Comparison of ENCODE assay signal across 10 mouse cellular contexts in the genomic region with DNA sequence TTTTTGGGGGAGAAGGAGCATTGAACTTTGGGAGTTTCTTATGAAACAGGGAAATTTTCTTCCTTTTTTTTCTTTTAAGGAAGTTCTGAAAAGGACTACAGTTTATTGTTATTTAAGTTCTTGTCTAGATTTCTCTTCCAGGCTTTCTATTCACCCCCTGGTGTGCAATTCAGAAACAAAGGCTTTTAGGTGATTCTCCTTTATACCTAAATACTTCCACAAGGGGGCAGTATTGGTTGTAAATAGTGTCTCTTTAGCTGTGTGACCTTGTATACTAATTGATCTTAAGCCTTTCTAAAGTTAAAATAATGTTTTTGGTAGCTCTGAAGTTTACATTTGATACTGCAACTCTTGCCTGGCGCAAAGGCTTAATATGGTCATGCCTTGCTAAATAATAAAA. TPM values are rescaled to one million over a fixed set of nuclear protein-coding genes. Genes with fewer than 3 reads are reported as not detected.
A peak's percentile ranks its signal among the peaks of the same experiment; 100 is the strongest.
DNase-seq lines count a peak whose midpoint lies in the region; ATAC-seq and TF ChIP-seq lines count a peak whose summit lies in the region.
"Had no signal": no experiment of that assay in that cellular context is flagged by ENCODE, and none has a peak within 500 bp of the region (broad histone marks: within the 10 kb centered on the region; RNA-seq: fewer than 3 reads in every experiment).

No protein-coding gene starts in this region.

- H3K27ac ChIP-seq in limb, embryonic 14.5 days (replicated peaks; ENCODE audit: low read depth, low read length): no peak overlapping the region
- no peak overlapping the region for H3K27ac ChIP-seq in limb, embryonic 10.5 days
- H3K27ac ChIP-seq: embryonic facial prominence, embryonic 12.5 days had no signal

- DNase-seq in cerebellum, adult 9-11 months: peak; percentile 14
- DNase-seq in cerebellum, adult 11 months: no peak
- peak; percentile 86 for DNase-seq in limb, embryonic 14.5 days (ENCODE audit: low spot score)
- no peak for DNase-seq in limb, embryonic 10.5 days (ENCODE audit: low spot score)
- DNase-seq in adipocyte (ENCODE audit: low spot score): peak; percentile 70
- DNase-seq in adrenal gland, postnatal 25 days: no peak
- DNase-seq in layer of hippocampus, postnatal 14 days (ENCODE audit: low spot score in 2 of 2): no peak
- DNase-seq: layer of hippocampus, adult 9-11 months had no signal

- H3K27me3 ChIP-seq in limb, embryonic 14.5 days (ENCODE audit: control insufficient read depth, insufficient read depth, low read length): no peaks in the 10 kb centered on the region
- H3K27me3 ChIP-seq in limb, embryonic 10.5 days (ENCODE audit: low read depth, poor library complexity, severe bottlenecking): no peaks in the 10 kb centered on the region
- H3K27me3 ChIP-seq: embryonic facial prominence, embryonic 12.5 days had no signal

- H3K36me3 ChIP-seq in limb, embryonic 14.5 days (ENCODE audit: control insufficient read depth, insufficient read depth, low read length): 0 out of 2 replicates have a peak, but pooled peaks cover under 1% of the 10 kb centered on the region
- H3K36me3 ChIP-seq in limb, embryonic 10.5 days: 0 out of 2 replicates have a peak, but pooled peaks cover 6% of the 10 kb centered on the region
- H3K36me3 ChIP-seq: embryonic facial prominence, embryonic 12.5 days had no signal

- WGBS in limb, embryonic 14.5 days: 92% methylated on average over 1 of the region's 1 CpGs
- 94% methylated on average over 1 of the region's 1 CpGs for WGBS in limb, embryonic 10.5 days

- H3K9ac ChIP-seq in limb, embryonic 14.5 days (ENCODE audit: low read depth, low read length, severe bottlenecking): no peak overlapping the region
- H3K9ac ChIP-seq: embryonic facial prominence, embryonic 12.5 days had no signal

- ATAC-seq in limb, embryonic 14.5 days (ENCODE audit: low FRiP score, low read depth): no peak
- ATAC-seq in megakaryocyte progenitor cell, adult 5-6 weeks (replicated peaks; ENCODE audit: poor library complexity): peak; percentile 40

- no peak overlapping the region for H3K4me3 ChIP-seq in limb, embryonic 14.5 days (replicated peaks; ENCODE audit: low read length)
- H3K4me3 ChIP-seq in limb, embryonic 10.5 days: no peak overlapping the region
- H3K4me3 ChIP-seq: embryonic facial prominence, embryonic 12.5 days had no signal

- TF ChIP-seq POLR2A in limb, embryonic 14.5 days (IDR thresholded peaks at IDR 0.05; ENCODE audit: borderline replicate concordance, extremely low read depth, insufficient read depth, insufficient read length): no peak

- no peaks in the 10 kb centered on the region for H3K9me3 ChIP-seq in limb, embryonic 14.5 days (ENCODE audit: control insufficient read depth, low read length)
- no peaks in the 10 kb centered on the region for H3K9me3 ChIP-seq in limb, embryonic 10.5 days (replicated peaks)
- H3K9me3 ChIP-seq: embryonic facial prominence, embryonic 12.5 days had no signal

- peaks cover 10% of the 10 kb centered on the region; the same call in 1 of the 2 replicates for H3K4me1 ChIP-seq in limb, embryonic 14.5 days (ENCODE audit: control insufficient read depth, insufficient read depth, low read length)
- H3K4me1 ChIP-seq in limb, embryonic 10.5 days: peaks cover 16% of the 10 kb centered on the region

- H3K4me2 ChIP-seq in limb, embryonic 14.5 days (replicated peaks; ENCODE audit: low read depth, low read length, severe bottlenecking): no peak overlapping the region
- H3K4me2 ChIP-seq: embryonic facial prominence, embryonic 12.5 days had no signal

RNA-seq across cellular contexts. Expression of gene Cox5a, which starts 2.7 kb away (rescaled TPM):
- 168 and 174 TPM in 2 replicates for polyA plus RNA-seq in limb, embryonic 14.5 days (2012; rRNA removed)
- polyA plus RNA-seq in limb, embryonic 14.5 days (2014; fragmentation: Nextera tagmentation; extraction: Ambion mirVana): 436 and 466 TPM in 2 replicates
- 635 and 703 TPM in 2 replicates for polyA plus RNA-seq in limb, embryonic 10.5 days (2016; fragmentation: Nextera tagmentation; extraction: Ambion mirVana)
- total RNA-seq in megakaryocyte progenitor cell, adult 5-6 weeks (2015): 617 and 644 TPM in 2 replicates
- 85.1 and 114 TPM in 2 replicates for total RNA-seq in megakaryocyte progenitor cell, adult 5-6 weeks (2017)
- total RNA-seq in adrenal gland, postnatal 25 days (2021): 410 and 447 TPM in 2 replicates
- total RNA-seq in layer of hippocampus, postnatal 14 days (2021): 100 to 1,000 TPM; 465 to 477 TPM

RNA-seq across cellular contexts. Expression of gene Fam219b, which starts 13.6 kb away (rescaled TPM):
- 16.2 and 19.0 TPM in 2 replicates for polyA plus RNA-seq in limb, embryonic 14.5 days (2012; rRNA removed)
- polyA plus RNA-seq in limb, embryonic 14.5 days (2014; fragmentation: Nextera tagmentation; extraction: Ambion mirVana): 25.2 and 27.0 TPM in 2 replicates
- 17.7 and 18.3 TPM in 2 replicates for polyA plus RNA-seq in limb, embryonic 10.5 days (2016; fragmentation: Nextera tagmentation; extraction: Ambion mirVana)
- total RNA-seq in megakaryocyte progenitor cell, adult 5-6 weeks (2015): 4.5 and 6.9 TPM in 2 replicates
- 9.2 and 12.8 TPM in 2 replicates for total RNA-seq in megakaryocyte progenitor cell, adult 5-6 weeks (2017)
- 25.2 and 29.2 TPM in 2 replicates for total RNA-seq in adrenal gland, postnatal 25 days (2021)
- total RNA-seq in layer of hippocampus, postnatal 14 days (2021): 10 to 100 TPM; 20.9 to 23.4 TPM

RNA-seq across cellular contexts. Expression of gene Rpp25, which starts 19.9 kb away (rescaled TPM):
- 0.60 and 0.74 TPM in 2 replicates for polyA plus RNA-seq in limb, embryonic 14.5 days (2012; rRNA removed)
- polyA plus RNA-seq in limb, embryonic 14.5 days (2014; fragmentation: Nextera tagmentation; extraction: Ambion mirVana): 0.94 and 1.5 TPM in 2 replicates
- 0.55 and 1.2 TPM in 2 replicates for polyA plus RNA-seq in limb, embryonic 10.5 days (2016; fragmentation: Nextera tagmentation; extraction: Ambion mirVana)
- total RNA-seq in megakaryocyte progenitor cell, adult 5-6 weeks (2015): 0.12 and 0.30 TPM in 2 replicates
- 0.20 TPM in 1 of 2 replicates, not detected in the other for total RNA-seq in megakaryocyte progenitor cell, adult 5-6 weeks (2017)
- 5.0 and 6.5 TPM in 2 replicates for total RNA-seq in adrenal gland, postnatal 25 days (2021)
- 10 to 100 TPM in 1 of 2 experiments, 1 to 10 TPM in 1; 8.0 to 12.2 TPM for total RNA-seq in layer of hippocampus, postnatal 14 days (2021)

RNA-seq across cellular contexts. Expression of gene Mpi, which starts 28.8 kb away (rescaled TPM):
- 51.0 and 55.6 TPM in 2 replicates for polyA plus RNA-seq in limb, embryonic 14.5 days (2012; rRNA removed)
- polyA plus RNA-seq in limb, embryonic 14.5 days (2014; fragmentation: Nextera tagmentation; extraction: Ambion mirVana): 34.4 and 37.5 TPM in 2 replicates
- 60.0 and 61.3 TPM in 2 replicates for polyA plus RNA-seq in limb, embryonic 10.5 days (2016; fragmentation: Nextera tagmentation; extraction: Ambion mirVana)
- 15.5 and 21.5 TPM in 2 replicates for total RNA-seq in megakaryocyte progenitor cell, adult 5-6 weeks (2015)
- total RNA-seq in megakaryocyte progenitor cell, adult 5-6 weeks (2017): 14.0 and 17.2 TPM in 2 replicates
- total RNA-seq in adrenal gland, postnatal 25 days (2021): 37.2 and 46.9 TPM in 2 replicates
- total RNA-seq in layer of hippocampus, postnatal 14 days (2021): 10 to 100 TPM; 71.3 to 78.8 TPM

RNA-seq across cellular contexts. Expression of gene Scamp2, which starts 37.0 kb away (rescaled TPM):
- polyA plus RNA-seq in limb, embryonic 14.5 days (2012; rRNA removed): 75.3 and 99.2 TPM in 2 replicates
- polyA plus RNA-seq in limb, embryonic 14.5 days (2014; fragmentation: Nextera tagmentation; extraction: Ambion mirVana): 81.7 and 82.5 TPM in 2 replicates
- polyA plus RNA-seq in limb, embryonic 10.5 days (2016; fragmentation: Nextera tagmentation; extraction: Ambion mirVana): 37.4 and 41.9 TPM in 2 replicates
- total RNA-seq in megakaryocyte progenitor cell, adult 5-6 weeks (2015): 71.1 and 73.2 TPM in 2 replicates
- 26.2 and 28.2 TPM in 2 replicates for total RNA-seq in megakaryocyte progenitor cell, adult 5-6 weeks (2017)
- total RNA-seq in adrenal gland, postnatal 25 days (2021): 54.6 and 67.0 TPM in 2 replicates
- total RNA-seq in layer of hippocampus, postnatal 14 days (2021): 10 to 100 TPM; 26.6 to 28.0 TPM

Comparison
In these comparisons a context has a peak if more than half of its experiments do, and no peak if none do; other contexts are left out.
1. DNase-seq: peak in cerebellum, adult 9-11 months (single experiment), limb, embryonic 14.5 days (single experiment) and adipocyte (single experiment); none in cerebellum, adult 11 months (single experiment), limb, embryonic 10.5 days (single experiment), adrenal gland, postnatal 25 days (single experiment) and layer of hippocampus, postnatal 14 days (0 of 2).